Mouse (Mus musculus) kidney, postnatal 0 days (tissue): ENCODE data around the gene Fam117a. TPM values are rescaled to one million over a fixed set of nuclear protein-coding genes. Genes with fewer than 3 reads are reported as not detected.

Experiments used
- ATAC-seq: fragments of 200-750 bp; cut with Nextera tagmentation; replicated peaks from 2 replicates; pipeline ENCODE4 v1.8.0; 2017; ENCODE audit warnings: low read depth, moderate number of reproducible peaks, moderate TSS enrichment, moderate library complexity; ENCODE audit not compliant: low FRiP score
- DNase-seq: peaks from one replicate; pipeline ENCODE4 v3.0.0-alpha.2; 2016; ENCODE audit warnings: low spot score
- H3K27ac ChIP-seq: fragments of 300-500 bp; sonication (generic); 2 replicates; pipeline ENCODE4 v1.5.1; 2014; ENCODE audit warnings: mild to moderate bottlenecking
- H3K27me3 ChIP-seq: fragments of 300-500 bp; sonication (generic); 2 replicates; pipeline ENCODE4 v1.6.1; 2014; ENCODE audit warnings: low read length, mixed read lengths; ENCODE audit not compliant: insufficient read depth
- H3K36me3 ChIP-seq: fragments of 300-500 bp; sonication (generic); 2 replicates; pipeline ENCODE4 v1.6.1; 2014; ENCODE audit warnings: low read length, mixed read lengths; ENCODE audit not compliant: insufficient read depth
- H3K4me1 ChIP-seq: fragments of 300-500 bp; sonication (generic); replicated peaks from 2 replicates; pipeline ENCODE4 v1.6.1; 2014; ENCODE audit warnings: antibody characterized with exemption, low read length, mixed read lengths; ENCODE audit not compliant: insufficient read depth
- H3K4me2 ChIP-seq: fragments of 300-500 bp; sonication (generic); 2 replicates; pipeline ENCODE4 v1.6.1; 2014; ENCODE audit warnings: mild to moderate bottlenecking, low read length, moderate library complexity, mixed read lengths
- H3K4me3 ChIP-seq: fragments of 300-500 bp; sonication (generic); replicated peaks from 2 replicates; pipeline ENCODE4 v1.5.1; 2014; ENCODE audit warnings: low read depth, low read length
- H3K9ac ChIP-seq: fragments of 300-500 bp; sonication (generic); 2 replicates; pipeline ENCODE4 v1.6.1; 2014; ENCODE audit warnings: low read depth, low read length
- H3K9me3 ChIP-seq: fragments of 300-500 bp; sonication (generic); replicated peaks from 2 replicates; pipeline ENCODE4 v1.6.1; 2016; ENCODE audit warnings: low read length, inconsistent platforms, mixed read lengths
- CTCF ChIP-seq: IDR thresholded peaks from 2 replicates; pipeline ENCODE4 v1.5.1; 2016; ENCODE audit warnings: antibody characterized with exemption, low read depth, mild to moderate bottlenecking, moderate library complexity
- WGBS: fragments of 180-500 bp; shearing (Covaris S2); extraction: QIAGEN DNeasy Blood & Tissue Kit; methylation state at CpG from one replicate; pipeline ENCODE4 v1.1.7; 2014; 5-methylcytosine and 5-hydroxymethylcytosine counted together
- polyA plus RNA-seq: library from polyadenylated mRNA; unstranded; fragments of >200 nt; fragmentation: Nextera tagmentation; extraction: Ambion mirVana; gene quantifications from 2 replicates; pipeline ENCODE4 v1.2.1, GENCODE M21; 2015

The Fam117a gene
- polyA plus RNA-seq, 1 experiment from 2014 or later = 10.0 TPM

- no peak overlapping the region for H3K4me2 ChIP-seq
- no peak for ATAC-seq
These were observed 54.9 kb downstream of the Fam117a start for GRCm38 (mm10) chr11:95391743-95392142.

DNA sequence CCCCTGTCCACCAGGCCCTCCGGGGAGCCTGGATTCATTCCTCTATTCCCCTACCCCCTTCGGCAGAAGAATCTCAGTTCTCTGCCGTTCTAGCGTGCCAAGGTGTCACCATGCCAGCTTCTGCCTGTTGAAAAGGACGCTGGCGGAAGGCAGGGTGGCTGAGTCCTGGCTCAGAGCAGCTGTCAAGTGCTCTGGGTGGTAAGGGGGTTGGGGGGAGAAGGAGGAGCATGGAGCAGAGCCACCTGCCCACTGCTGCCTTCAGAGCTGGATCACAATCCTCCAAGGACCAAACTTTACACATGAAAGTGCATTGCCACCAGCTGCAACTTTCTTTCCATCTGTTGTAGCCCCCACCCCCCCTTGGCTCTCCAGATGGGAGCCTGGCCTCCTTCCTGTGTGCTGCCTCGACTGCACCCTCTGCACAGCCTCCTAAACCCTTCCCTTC is 55.4 kb downstream of the Fam117a start:
- ATAC-seq (no peak), DNase-seq (no peak)
- H3K4me1 ChIP-seq = no peaks in the 10 kb centered on the region
- H3K4me2 ChIP-seq = no peak overlapping the region
- H3K27ac ChIP-seq = no peak overlapping the region
- WGBS = 69% methylated on average over 7 of the region's 7 CpGs
- H3K36me3 ChIP-seq = peaks cover 35% of the 10 kb centered on the region
- no peak for TF ChIP-seq CTCF
- H3K9ac ChIP-seq = no peak overlapping the region
- no peak overlapping the region for H3K4me3 ChIP-seq
- H3K27me3 ChIP-seq = no peaks in the 10 kb centered on the region
- H3K9me3 ChIP-seq = no peaks in the 10 kb centered on the region

More at GRCm38 (mm10) chr11:95391743-95392142, 54.9 kb downstream of the Fam117a start:
- no peak for TF ChIP-seq CTCF
- no peaks in the 10 kb centered on the region for H3K4me1 ChIP-seq
- peaks cover 35% of the 10 kb centered on the region for H3K36me3 ChIP-seq
- WGBS = 80% methylated on average over 5 of the region's 5 CpGs
- no peak overlapping the region for H3K27ac ChIP-seq
- no peak overlapping the region for H3K9ac ChIP-seq
- no peak overlapping the region for H3K4me3 ChIP-seq
- H3K27me3 ChIP-seq = no peaks in the 10 kb centered on the region
- H3K9me3 ChIP-seq = no peaks in the 10 kb centered on the region
- no peak for DNase-seq

GRCm38 (mm10) chr11:95392708-95393499 is 56.1 kb downstream of the Fam117a start:
- no peak overlapping the region for H3K4me2 ChIP-seq
- DNase-seq (no peak), ATAC-seq (no peak)
- no peak overlapping the region for H3K4me3 ChIP-seq
- no peaks in the 10 kb centered on the region for H3K27me3 ChIP-seq
- H3K9ac ChIP-seq = no peak overlapping the region
- TF ChIP-seq CTCF = no peak
- WGBS = 73% methylated on average over 11 of the region's 11 CpGs
- H3K9me3 ChIP-seq = no peaks in the 10 kb centered on the region
- no peaks in the 10 kb centered on the region for H3K4me1 ChIP-seq
- H3K27ac ChIP-seq = no peak overlapping the region
- peaks cover 32% of the 10 kb centered on the region for H3K36me3 ChIP-seq

DNA sequence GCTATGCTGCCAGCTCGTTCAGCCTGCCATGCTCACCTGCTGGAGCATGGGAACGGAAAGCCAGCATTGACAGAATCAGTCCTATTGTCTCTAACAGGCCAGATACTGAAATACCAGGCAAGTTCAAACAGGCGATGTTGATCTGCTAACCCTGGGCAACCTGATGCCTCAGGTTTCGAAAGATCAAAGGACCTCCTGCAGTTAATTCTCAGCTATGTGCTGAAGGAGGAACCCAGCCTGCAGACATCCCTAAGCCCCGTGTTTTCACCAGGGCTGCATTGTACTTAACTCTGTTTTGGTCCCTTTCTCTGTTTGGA is 56.6 kb downstream of the Fam117a start:
- Histone ChIP-seq H3K9ac (no peak overlapping the region), H3K36me3 (peaks cover 26% of the 10 kb centered on the region), H3K27me3 (no peaks in the 10 kb centered on the region), H3K27ac (no peak overlapping the region), H3K4me3 (no peak overlapping the region), H3K9me3 (no peaks in the 10 kb centered on the region), H3K4me1 (no peaks in the 10 kb centered on the region), H3K4me2 (no peak overlapping the region)
- no peak for TF ChIP-seq CTCF
- ATAC-seq (no peak), DNase-seq (no peak)
- WGBS = 21% methylated on average over 5 of the region's 5 CpGs

DNA sequence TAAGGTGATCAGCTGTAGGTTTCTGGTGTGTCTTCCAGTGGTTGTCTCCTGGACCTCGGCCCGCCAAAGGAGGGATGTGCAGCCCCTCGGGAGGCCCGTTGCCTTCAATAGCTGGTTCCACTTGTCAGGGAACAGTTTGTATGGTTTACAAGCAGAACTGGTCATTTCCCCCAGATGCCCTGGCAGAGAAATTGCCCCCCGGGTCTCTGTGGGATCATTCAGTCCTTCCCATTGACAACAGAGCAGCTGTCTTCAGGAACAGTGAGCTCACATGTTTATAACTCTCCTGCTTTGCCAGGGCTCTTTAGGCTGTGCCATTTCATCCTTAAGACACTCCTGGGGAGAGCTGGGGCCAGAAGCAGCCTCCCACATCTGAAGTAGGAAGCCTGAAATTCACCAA is 57.3 kb downstream of the Fam117a start:
- Histone ChIP-seq H3K4me2 (no peak overlapping the region), H3K9ac (no peak overlapping the region), H3K36me3 (peaks cover 23% of the 10 kb centered on the region), H3K27me3 (no peaks in the 10 kb centered on the region), H3K9me3 (no peaks in the 10 kb centered on the region), H3K4me1 (no peaks in the 10 kb centered on the region), H3K4me3 (no peak overlapping the region), H3K27ac (no peak overlapping the region)
- DNase-seq = no peak
- no peak for ATAC-seq
- 19% methylated on average over 5 of the region's 5 CpGs for WGBS
- TF ChIP-seq CTCF = no peak

DNA sequence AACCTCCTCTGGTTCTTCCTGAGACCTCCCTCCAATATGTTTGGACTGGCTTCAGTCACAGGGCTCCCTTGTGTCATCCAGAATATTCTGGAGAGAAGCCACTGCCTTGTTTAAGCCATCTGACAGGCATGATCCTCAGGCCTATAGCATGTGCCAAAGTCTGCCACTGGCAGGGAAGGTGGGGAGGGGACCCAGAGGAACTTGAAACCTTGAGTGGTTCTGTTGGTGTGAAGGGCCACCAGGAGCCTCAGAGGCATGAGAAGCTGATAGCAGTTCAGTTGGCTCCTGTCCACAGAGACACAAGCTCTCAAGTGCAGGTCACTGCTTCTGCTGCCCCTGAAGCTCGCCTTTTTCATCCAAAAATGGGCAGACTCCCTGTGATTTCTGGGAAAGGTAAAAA is 59.7 kb downstream of the Fam117a start:
- Histone ChIP-seq H3K4me3 (no peak overlapping the region), H3K4me1 (no peaks in the 10 kb centered on the region), H3K9ac (no peak overlapping the region), H3K27ac (no peak overlapping the region), H3K4me2 (no peak overlapping the region), H3K36me3 (0 out of 2 replicates have a peak, but pooled peaks cover 7% of the 10 kb centered on the region), H3K9me3 (no peaks in the 10 kb centered on the region), H3K27me3 (no peaks in the 10 kb centered on the region)
- DNase-seq = no peak
- ATAC-seq = no peak
- 63% methylated on average over 1 of the region's 1 CpGs for WGBS
- no peak for TF ChIP-seq CTCF
